Mouse (Mus musculus): ENCODE results near the gene Pkdrej. TPM values are rescaled to one million over a fixed set of nuclear protein-coding genes. Genes with fewer than 3 reads are reported as not detected.

Gene Pkdrej
- polyA plus RNA-seq, 1 experiment from 2014 or later = not detected

- Histone ChIP-seq H3K4me1 (replicated peaks; ENCODE audit: control insufficient read depth, insufficient read depth, low read length) (peaks cover 6% of the 10 kb centered on the region; the same call in 1 of the 2 replicates), H3K27ac (ENCODE audit: low read depth, low read length) (no peak overlapping the region), H3K9me3 (ENCODE audit: control insufficient read depth, low read length) (no peaks in the 10 kb centered on the region), H3K4me2 (ENCODE audit: low read depth, low read length, severe bottlenecking) (no peak overlapping the region), H3K36me3 (ENCODE audit: control insufficient read depth, insufficient read depth, low read length) (no peaks in the 10 kb centered on the region), H3K27me3 (ENCODE audit: control insufficient read depth, insufficient read depth, low read length) (no peaks in the 10 kb centered on the region), H3K4me3 (ENCODE audit: low read depth, low read length) (no peak overlapping the region), H3K9ac (ENCODE audit: low read length) (no peak overlapping the region)
- DNase-seq (ENCODE audit: low spot score) (no peak), ATAC-seq (replicated peaks; ENCODE audit: low FRiP score) (no peak)
- WGBS = 80% methylated on average over 10 of the region's 10 CpGs
These were observed 8.1 kb downstream of the Pkdrej start for GRCm38 (mm10) chr15:85813428-85813827.

GRCm38 (mm10) chr15:85811535-85812277, 9.8 kb downstream of the Pkdrej start, which contains the start of gene Cdpf1:
TSS of gene Cdpf1 (minus strand) at chr15:85811697.
- peak within 1 kb of the TSS; percentile 84 for H3K4me2 ChIP-seq (ENCODE audit: low read depth, low read length, severe bottlenecking)
- whole genome bisulfite sequencing = 2% methylated on average over 36 of the region's 36 CpGs
- no peaks in the 10 kb centered on the region for H3K27me3 ChIP-seq (ENCODE audit: control insufficient read depth, insufficient read depth, low read length)
- peak within 1 kb of the TSS; percentile 58 for H3K4me3 ChIP-seq (ENCODE audit: low read depth, low read length)
- H3K9me3 ChIP-seq (ENCODE audit: control insufficient read depth, low read length) = no peaks in the 10 kb centered on the region
- ATAC-seq (replicated peaks; ENCODE audit: low FRiP score) (peak; percentile 95), DNase-seq (ENCODE audit: low spot score) (peak; percentile 98)
- peaks cover 6% of the 10 kb centered on the region; the same call in 1 of the 2 replicates for H3K4me1 ChIP-seq (replicated peaks; ENCODE audit: control insufficient read depth, insufficient read depth, low read length)
- peak within 1 kb of the TSS; percentile 81 for H3K9ac ChIP-seq (ENCODE audit: low read length)
- H3K36me3 ChIP-seq (ENCODE audit: control insufficient read depth, insufficient read depth, low read length) = no peaks in the 10 kb centered on the region
- H3K27ac ChIP-seq (ENCODE audit: low read depth, low read length) = peak within 1 kb of the TSS; percentile 54

GRCm38 (mm10) chr15:85810806-85811521, 10.6 kb downstream of the Pkdrej start:
- DNase-seq (ENCODE audit: low spot score) (no peak), ATAC-seq (replicated peaks; ENCODE audit: low FRiP score) (peak; percentile 86)
- Histone ChIP-seq H3K9me3 (ENCODE audit: control insufficient read depth, low read length) (no peaks in the 10 kb centered on the region), H3K36me3 (ENCODE audit: control insufficient read depth, insufficient read depth, low read length) (no peaks in the 10 kb centered on the region), H3K4me1 (replicated peaks; ENCODE audit: control insufficient read depth, insufficient read depth, low read length) (peaks cover 6% of the 10 kb centered on the region; the same call in 1 of the 2 replicates), H3K27me3 (ENCODE audit: control insufficient read depth, insufficient read depth, low read length) (no peaks in the 10 kb centered on the region), H3K9ac (ENCODE audit: low read length) (peak overlapping the region; percentile 81), H3K4me3 (ENCODE audit: low read depth, low read length) (peak overlapping the region; percentile 58), H3K27ac (ENCODE audit: low read depth, low read length) (no peak overlapping the region; the same call in 1 of the 2 replicates), H3K4me2 (ENCODE audit: low read depth, low read length, severe bottlenecking) (peak overlapping the region; percentile 84)
- WGBS = 7% methylated on average over 36 of the region's 36 CpGs

- 86% methylated on average over 5 of the region's 5 CpGs for WGBS
- Histone ChIP-seq H3K4me1 (replicated peaks; ENCODE audit: control insufficient read depth, insufficient read depth, low read length) (peaks cover 6% of the 10 kb centered on the region; the same call in 1 of the 2 replicates), H3K9me3 (ENCODE audit: control insufficient read depth, low read length) (no peaks in the 10 kb centered on the region), H3K4me3 (ENCODE audit: low read depth, low read length) (peak overlapping the region; percentile 58), H3K4me2 (ENCODE audit: low read depth, low read length, severe bottlenecking) (peak overlapping the region; percentile 84; the same call in 1 of the 2 replicates), H3K36me3 (ENCODE audit: control insufficient read depth, insufficient read depth, low read length) (no peaks in the 10 kb centered on the region), H3K9ac (ENCODE audit: low read length) (peak overlapping the region; percentile 81), H3K27me3 (ENCODE audit: control insufficient read depth, insufficient read depth, low read length) (no peaks in the 10 kb centered on the region), H3K27ac (ENCODE audit: low read depth, low read length) (no peak overlapping the region)
- ATAC-seq (replicated peaks; ENCODE audit: low FRiP score) (no peak), DNase-seq (ENCODE audit: low spot score) (no peak)
These were observed 11.1 kb downstream of the Pkdrej start for GRCm38 (mm10) chr15:85810462-85810805.

- Histone ChIP-seq H3K4me2 (ENCODE audit: low read depth, low read length, severe bottlenecking) (no peak overlapping the region), H3K4me1 (replicated peaks; ENCODE audit: control insufficient read depth, insufficient read depth, low read length) (peaks cover 6% of the 10 kb centered on the region; the same call in 1 of the 2 replicates), H3K27me3 (ENCODE audit: control insufficient read depth, insufficient read depth, low read length) (no peaks in the 10 kb centered on the region), H3K4me3 (ENCODE audit: low read depth, low read length) (no peak overlapping the region), H3K36me3 (ENCODE audit: control insufficient read depth, insufficient read depth, low read length) (no peaks in the 10 kb centered on the region), H3K9me3 (ENCODE audit: control insufficient read depth, low read length) (no peaks in the 10 kb centered on the region), H3K27ac (ENCODE audit: low read depth, low read length) (no peak overlapping the region), H3K9ac (ENCODE audit: low read length) (no peak overlapping the region)
- WGBS = 89% methylated on average over 12 of the region's 12 CpGs
- DNase-seq (ENCODE audit: low spot score) (no peak), ATAC-seq (replicated peaks; ENCODE audit: low FRiP score) (no peak)
These were observed 12.4 kb downstream of the Pkdrej start for GRCm38 (mm10) chr15:85809091-85809490.

- Histone ChIP-seq H3K27ac (ENCODE audit: low read depth, low read length) (no peak overlapping the region), H3K9me3 (ENCODE audit: control insufficient read depth, low read length) (no peaks in the 10 kb centered on the region), H3K4me1 (replicated peaks; ENCODE audit: control insufficient read depth, insufficient read depth, low read length) (peaks cover 6% of the 10 kb centered on the region; the same call in 1 of the 2 replicates), H3K4me2 (ENCODE audit: low read depth, low read length, severe bottlenecking) (no peak overlapping the region), H3K4me3 (ENCODE audit: low read depth, low read length) (no peak overlapping the region), H3K27me3 (ENCODE audit: control insufficient read depth, insufficient read depth, low read length) (no peaks in the 10 kb centered on the region), H3K36me3 (ENCODE audit: control insufficient read depth, insufficient read depth, low read length) (no peaks in the 10 kb centered on the region), H3K9ac (ENCODE audit: low read length) (no peak overlapping the region)
- no peak for ATAC-seq (replicated peaks; ENCODE audit: low FRiP score)
- WGBS = 48% methylated on average over 8 of the region's 8 CpGs
- DNase-seq (ENCODE audit: low spot score) = no peak
These were observed 13.1 kb downstream of the Pkdrej start for GRCm38 (mm10) chr15:85808434-85808833.

GRCm38 (mm10) chr15:85808031-85808430, 13.5 kb downstream of the Pkdrej start:
- no peaks in the 10 kb centered on the region for H3K36me3 ChIP-seq (ENCODE audit: control insufficient read depth, insufficient read depth, low read length)
- H3K9ac ChIP-seq (ENCODE audit: low read length) = no peak overlapping the region
- WGBS = 74% methylated on average over 6 of the region's 6 CpGs
- ATAC-seq (replicated peaks; ENCODE audit: low FRiP score) = no peak
- H3K4me2 ChIP-seq (ENCODE audit: low read depth, low read length, severe bottlenecking) = no peak overlapping the region
- no peaks in the 10 kb centered on the region for H3K9me3 ChIP-seq (ENCODE audit: control insufficient read depth, low read length)
- no peak overlapping the region for H3K4me3 ChIP-seq (ENCODE audit: low read depth, low read length)
- H3K4me1 ChIP-seq (replicated peaks; ENCODE audit: control insufficient read depth, insufficient read depth, low read length) = peaks cover 6% of the 10 kb centered on the region; the same call in 1 of the 2 replicates
- no peak overlapping the region for H3K27ac ChIP-seq (ENCODE audit: low read depth, low read length)
- H3K27me3 ChIP-seq (ENCODE audit: control insufficient read depth, insufficient read depth, low read length) = no peaks in the 10 kb centered on the region
- DNase-seq (ENCODE audit: low spot score) = no peak

GRCm38 (mm10) chr15:85807404-85807803, 14.1 kb downstream of the Pkdrej start:
- H3K9ac ChIP-seq (ENCODE audit: low read length) = no peak overlapping the region
- DNase-seq (ENCODE audit: low spot score) (no peak), ATAC-seq (replicated peaks; ENCODE audit: low FRiP score) (no peak)
- H3K4me2 ChIP-seq (ENCODE audit: low read depth, low read length, severe bottlenecking) = no peak overlapping the region
- no peak overlapping the region for H3K27ac ChIP-seq (ENCODE audit: low read depth, low read length)
- peaks cover 6% of the 10 kb centered on the region; the same call in 1 of the 2 replicates for H3K4me1 ChIP-seq (replicated peaks; ENCODE audit: control insufficient read depth, insufficient read depth, low read length)
- H3K4me3 ChIP-seq (ENCODE audit: low read depth, low read length) = no peak overlapping the region
- H3K36me3 ChIP-seq (ENCODE audit: control insufficient read depth, insufficient read depth, low read length) = no peaks in the 10 kb centered on the region
- H3K27me3 ChIP-seq (ENCODE audit: control insufficient read depth, insufficient read depth, low read length) = no peaks in the 10 kb centered on the region
- no peaks in the 10 kb centered on the region for H3K9me3 ChIP-seq (ENCODE audit: control insufficient read depth, low read length)
- WGBS = 86% methylated on average over 4 of the region's 4 CpGs
